Mouse (Mus musculus): ENCODE measurements around the gene Mapk10. TPM values are rescaled to one million over a fixed set of nuclear protein-coding genes. Genes with fewer than 3 reads are reported as not detected.

The Mapk10 gene
- total and polyA plus RNA-seq, 3 experiments = 0.27 TPM; not detected in 2

- Histone ChIP-seq H3K4me1 (ENCODE audit: insufficient read depth, low read depth, low read length) (no peaks in the 10 kb centered on the region), H3K27me3 (ENCODE audit: insufficient read depth, low read length) (no peaks in the 10 kb centered on the region), H3K36me3 (replicated peaks) (no peaks in the 10 kb centered on the region), H3K4me3 (ENCODE audit: low read depth, low read length) (no peak overlapping the region), H3K9me3 (replicated peaks) (peaks cover 37% of the 10 kb centered on the region)
- ATAC-seq (ENCODE audit: extremely low read depth, insufficient number of reproducible peaks, low FRiP score, poor library complexity, severe bottlenecking) (no peak), DNase-seq (ENCODE audit: low spot score) (no peak)
- TF ChIP-seq GATA1 (IDR thresholded peaks at IDR 0.05; ENCODE audit: borderline replicate concordance, low read length) (no peak), GATA2 (IDR thresholded peaks at IDR 0.05; ENCODE audit: borderline replicate concordance, low read depth, low read length) (no peak), POLR2AphosphoS5 (IDR thresholded peaks at IDR 0.05; ENCODE audit: insufficient replicate concordance, low read depth, low read length) (no peak), TAL1 (conservative IDR thresholded peaks at IDR 0.05; ENCODE audit: low read depth, low read length) (no peak), CTCF (IDR thresholded peaks at IDR 0.05; ENCODE audit: low read depth, low read length) (no peak)
Measured at GRCm38 (mm10) chr5:103072200-103072825, 138.8 kb downstream of the Mapk10 start.

- no peak for ATAC-seq (ENCODE audit: extremely low read depth, insufficient number of reproducible peaks, low FRiP score, poor library complexity, severe bottlenecking)
- TF ChIP-seq CTCF (IDR thresholded peaks at IDR 0.05; ENCODE audit: low read depth, low read length) (no peak), TAL1 (conservative IDR thresholded peaks at IDR 0.05; ENCODE audit: low read depth, low read length) (no peak), GATA2 (IDR thresholded peaks at IDR 0.05; ENCODE audit: borderline replicate concordance, low read depth, low read length) (no peak), GATA1 (IDR thresholded peaks at IDR 0.05; ENCODE audit: borderline replicate concordance, low read length) (no peak), POLR2AphosphoS5 (IDR thresholded peaks at IDR 0.05; ENCODE audit: insufficient replicate concordance, low read depth, low read length) (no peak)
Measured at GRCm38 (mm10) chr5:103071006-103071612, 140.0 kb downstream of the Mapk10 start.

GRCm38 (mm10) chr5:103050319-103050916, 160.7 kb downstream of the Mapk10 start:
- TF ChIP-seq GATA1 (IDR thresholded peaks at IDR 0.05; ENCODE audit: borderline replicate concordance, low read length) = no peak
- TF ChIP-seq CTCF (IDR thresholded peaks at IDR 0.05; ENCODE audit: low read depth, low read length) = no peak
- TF ChIP-seq TAL1 (conservative IDR thresholded peaks at IDR 0.05; ENCODE audit: low read depth, low read length) = no peak
- no peak for TF ChIP-seq POLR2AphosphoS5 (IDR thresholded peaks at IDR 0.05; ENCODE audit: insufficient replicate concordance, low read depth, low read length)
- H3K36me3 ChIP-seq (replicated peaks) = no peaks in the 10 kb centered on the region
- ATAC-seq (ENCODE audit: extremely low read depth, insufficient number of reproducible peaks, low FRiP score, poor library complexity, severe bottlenecking) (no peak), DNase-seq (ENCODE audit: low spot score) (no peak)
- H3K4me1 ChIP-seq (ENCODE audit: insufficient read depth, low read depth, low read length) = no peaks in the 10 kb centered on the region
- no peaks in the 10 kb centered on the region for H3K27me3 ChIP-seq (ENCODE audit: insufficient read depth, low read length)
- no peak overlapping the region for H3K4me3 ChIP-seq (ENCODE audit: low read depth, low read length)
- H3K9me3 ChIP-seq (replicated peaks) = peaks cover 32% of the 10 kb centered on the region

More at GRCm38 (mm10) chr5:103071006-103071612, 140.0 kb downstream of the Mapk10 start:
- no peak for DNase-seq (ENCODE audit: low spot score)
- Histone ChIP-seq H3K27me3 (ENCODE audit: insufficient read depth, low read length) (no peaks in the 10 kb centered on the region), H3K4me3 (ENCODE audit: low read depth, low read length) (no peak overlapping the region), H3K4me1 (ENCODE audit: insufficient read depth, low read depth, low read length) (no peaks in the 10 kb centered on the region), H3K36me3 (replicated peaks) (no peaks in the 10 kb centered on the region), H3K9me3 (replicated peaks) (peaks cover 39% of the 10 kb centered on the region)

- ATAC-seq (ENCODE audit: extremely low read depth, insufficient number of reproducible peaks, low FRiP score, poor library complexity, severe bottlenecking) = no peak
Measured at GRCm38 (mm10) chr5:103048011-103048410, 163.1 kb downstream of the Mapk10 start.

GRCm38 (mm10) chr5:103037752-103038151, 173.4 kb downstream of the Mapk10 start:
- no peaks in the 10 kb centered on the region for H3K4me1 ChIP-seq (ENCODE audit: insufficient read depth, low read depth, low read length)
- DNase-seq (ENCODE audit: low spot score) (no peak), ATAC-seq (ENCODE audit: extremely low read depth, insufficient number of reproducible peaks, low FRiP score, poor library complexity, severe bottlenecking) (no peak)
- H3K4me3 ChIP-seq (ENCODE audit: low read depth, low read length) = no peak overlapping the region
- peaks cover 43% of the 10 kb centered on the region for H3K9me3 ChIP-seq (replicated peaks)
- no peaks in the 10 kb centered on the region for H3K27me3 ChIP-seq (ENCODE audit: insufficient read depth, low read length)
- TF ChIP-seq GATA2 (IDR thresholded peaks at IDR 0.05; ENCODE audit: borderline replicate concordance, low read depth, low read length) = no peak
- no peak for TF ChIP-seq POLR2AphosphoS5 (IDR thresholded peaks at IDR 0.05; ENCODE audit: insufficient replicate concordance, low read depth, low read length)
- no peak for TF ChIP-seq CTCF (IDR thresholded peaks at IDR 0.05; ENCODE audit: low read depth, low read length)
- no peak for TF ChIP-seq GATA1 (IDR thresholded peaks at IDR 0.05; ENCODE audit: borderline replicate concordance, low read length)
- no peaks in the 10 kb centered on the region for H3K36me3 ChIP-seq (replicated peaks)

More at GRCm38 (mm10) chr5:103048011-103048410, 163.1 kb downstream of the Mapk10 start:
- Histone ChIP-seq H3K9me3 (replicated peaks) (peaks cover 29% of the 10 kb centered on the region), H3K4me1 (ENCODE audit: insufficient read depth, low read depth, low read length) (no peaks in the 10 kb centered on the region), H3K27me3 (ENCODE audit: insufficient read depth, low read length) (no peaks in the 10 kb centered on the region), H3K4me3 (ENCODE audit: low read depth, low read length) (no peak overlapping the region), H3K36me3 (replicated peaks) (no peaks in the 10 kb centered on the region)
- no peak for DNase-seq (ENCODE audit: low spot score)
- TF ChIP-seq GATA1 (IDR thresholded peaks at IDR 0.05; ENCODE audit: borderline replicate concordance, low read length) (no peak), TAL1 (conservative IDR thresholded peaks at IDR 0.05; ENCODE audit: low read depth, low read length) (no peak), GATA2 (IDR thresholded peaks at IDR 0.05; ENCODE audit: borderline replicate concordance, low read depth, low read length) (no peak), POLR2AphosphoS5 (IDR thresholded peaks at IDR 0.05; ENCODE audit: insufficient replicate concordance, low read depth, low read length) (no peak), CTCF (IDR thresholded peaks at IDR 0.05; ENCODE audit: low read depth, low read length) (no peak)

GRCm38 (mm10) chr5:103028940-103029621, 182.1 kb downstream of the Mapk10 start:
- TF ChIP-seq TAL1 (conservative IDR thresholded peaks at IDR 0.05; ENCODE audit: low read depth, low read length) = no peak
- no peak for TF ChIP-seq GATA1 (IDR thresholded peaks at IDR 0.05; ENCODE audit: borderline replicate concordance, low read length)
- TF ChIP-seq CTCF (IDR thresholded peaks at IDR 0.05; ENCODE audit: low read depth, low read length) = no peak
- no peak for TF ChIP-seq POLR2AphosphoS5 (IDR thresholded peaks at IDR 0.05; ENCODE audit: insufficient replicate concordance, low read depth, low read length)
- no peak for TF ChIP-seq GATA2 (IDR thresholded peaks at IDR 0.05; ENCODE audit: borderline replicate concordance, low read depth, low read length)
- no peak for ATAC-seq (ENCODE audit: extremely low read depth, insufficient number of reproducible peaks, low FRiP score, poor library complexity, severe bottlenecking)
- Histone ChIP-seq H3K4me3 (ENCODE audit: low read depth, low read length) (no peak overlapping the region), H3K27me3 (ENCODE audit: insufficient read depth, low read length) (no peaks in the 10 kb centered on the region), H3K4me1 (ENCODE audit: insufficient read depth, low read depth, low read length) (no peaks in the 10 kb centered on the region), H3K36me3 (replicated peaks) (no peaks in the 10 kb centered on the region), H3K9me3 (replicated peaks) (peaks cover 45% of the 10 kb centered on the region)
- no peak for DNase-seq (ENCODE audit: low spot score)

Data from G1E (cell line).